28 mouse cellular contexts compared by ENCODE assay signal in the genomic region with DNA sequence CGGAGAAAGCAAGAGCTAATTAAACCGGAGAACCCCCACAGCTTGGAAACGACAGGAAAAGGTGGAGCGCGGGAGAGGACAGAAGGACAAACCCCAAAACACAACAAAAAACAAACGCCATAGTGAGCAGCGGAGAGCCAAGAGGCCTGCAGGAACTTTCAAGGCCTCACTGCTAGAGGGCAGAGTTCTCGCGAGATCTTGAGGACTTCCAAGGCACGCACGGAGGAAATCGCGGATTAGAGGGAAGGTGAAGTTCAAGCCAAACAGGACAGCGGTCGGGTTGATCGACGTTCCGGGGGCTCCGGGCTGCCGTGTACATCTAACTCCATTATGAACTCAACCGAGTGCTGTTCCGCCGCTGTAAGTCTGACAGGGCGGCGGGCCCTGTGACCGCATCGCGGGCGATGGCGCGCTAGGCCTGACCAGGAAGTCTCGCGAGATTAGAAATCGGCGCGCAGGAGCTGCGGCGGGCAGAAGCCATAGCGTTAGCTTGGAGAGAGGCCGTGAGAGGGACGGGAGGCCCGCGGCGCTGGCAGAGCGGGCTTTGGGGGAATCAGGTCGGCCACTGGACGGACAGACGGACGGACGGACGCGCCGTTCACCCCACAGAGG. TPM values are rescaled to one million over a fixed set of nuclear protein-coding genes. Genes with fewer than 3 reads are reported as not detected.
DNase-seq lines count a peak whose midpoint lies in the region; ATAC-seq and TF ChIP-seq lines count a peak whose summit lies in the region.
"Had no signal": no experiment of that assay in that cellular context is flagged by ENCODE, and none has a peak within 500 bp of the region (broad histone marks: within the 10 kb centered on the region; RNA-seq: fewer than 3 reads in every experiment).

A gene (plus strand): TSS at position 216 of the 612 bp plus-strand sequence.

- WGBS in heart, embryonic 11.5 days (ENCODE audit: insufficient replicate concordance), result 67% methylated on average over 53 of the region's 53 CpGs

- H3K27ac ChIP-seq in heart, embryonic 11.5 days (ENCODE audit: low read depth, low read length), result no peak within 1 kb of the TSS
- peak within 1 kb of the TSS; percentile 9; the same call in 1 of the 2 replicates for H3K27ac ChIP-seq in ES-E14 (ENCODE audit: insufficient read depth, low read depth, low read length, poor library complexity, severe bottlenecking)
- H3K27ac ChIP-seq: embryonic facial prominence, embryonic 10.5 days; forebrain, embryonic 15.5 days; hindbrain, embryonic 13.5 days; macrophage; midbrain, embryonic 12.5 days; stomach, embryonic 15.5 days had no signal

- H3K4me1 ChIP-seq in heart, embryonic 11.5 days (ENCODE audit: control insufficient read depth, insufficient read depth, low read length), result no peaks in the 10 kb centered on the region
- H3K4me1 ChIP-seq in ES-E14 (ENCODE audit: control insufficient read depth in 2 of 2, insufficient read depth in 2 of 2, low read length in 2 of 2, poor library complexity in 1 of 2), result peaks cover 0 to 3% of the 10 kb centered on the region in 2 experiments; a peak in 1 of 4 replicates
- H3K4me1 ChIP-seq: embryonic facial prominence, embryonic 10.5 days; forebrain, embryonic 15.5 days; hindbrain, embryonic 13.5 days; midbrain, embryonic 12.5 days; stomach, embryonic 15.5 days had no signal

- no peaks in the 10 kb centered on the region for H3K27me3 ChIP-seq in heart, embryonic 11.5 days (ENCODE audit: control insufficient read depth, insufficient read depth, low read length)
- H3K27me3 ChIP-seq: forebrain, embryonic 15.5 days; hindbrain, embryonic 13.5 days; midbrain, embryonic 12.5 days; stomach, embryonic 15.5 days had no signal

- peaks cover 7% of the 10 kb centered on the region for H3K9me3 ChIP-seq in heart, embryonic 11.5 days (replicated peaks; ENCODE audit: control insufficient read depth, low read length)
- no peaks in the 10 kb centered on the region for H3K9me3 ChIP-seq in ES-E14 (ENCODE audit: control insufficient read depth, insufficient read depth, low read depth, low read length)
- H3K9me3 ChIP-seq: stomach, embryonic 15.5 days had no signal

- no peak within 1 kb of the TSS for H3K4me3 ChIP-seq in heart, embryonic 11.5 days (ENCODE audit: low read depth, low read length)
- H3K4me3 ChIP-seq in ES-E14 (ENCODE audit: insufficient read depth in 1 of 2, low read depth in 1 of 2, low read length in 2 of 2, poor library complexity in 1 of 2, severe bottlenecking in 1 of 2), result peak within 1 kb of the TSS; percentile 59 to 70
- H3K4me3 ChIP-seq: embryonic facial prominence, embryonic 10.5 days; forebrain, embryonic 15.5 days; hindbrain, embryonic 13.5 days; midbrain, embryonic 12.5 days; stomach, embryonic 15.5 days had no signal

- H3K36me3 ChIP-seq in heart, embryonic 11.5 days (ENCODE audit: control insufficient read depth, insufficient read depth, low read length), result no peaks in the 10 kb centered on the region
- peaks cover 10% of the 10 kb centered on the region for H3K36me3 ChIP-seq in ES-E14 (ENCODE audit: control insufficient read depth, insufficient read depth, low read length, poor library complexity, severe bottlenecking)
- H3K36me3 ChIP-seq: forebrain, embryonic 15.5 days; hindbrain, embryonic 13.5 days; midbrain, embryonic 12.5 days; stomach, embryonic 15.5 days had no signal

- no peak within 1 kb of the TSS for H3K4me2 ChIP-seq in heart, embryonic 11.5 days
- H3K4me2 ChIP-seq: forebrain, embryonic 15.5 days; hindbrain, embryonic 13.5 days; midbrain, embryonic 12.5 days; stomach, embryonic 15.5 days had no signal

- no peak within 1 kb of the TSS for H3K9ac ChIP-seq in heart, embryonic 11.5 days (ENCODE audit: low read depth, low read length)
- H3K9ac ChIP-seq in ES-E14 (ENCODE audit: insufficient read depth, low read depth, low read length, poor library complexity, severe bottlenecking), result peak within 1 kb of the TSS; percentile 86
- H3K9ac ChIP-seq: forebrain, embryonic 15.5 days; hindbrain, embryonic 13.5 days; liver, postnatal 0 days; midbrain, embryonic 12.5 days; stomach, embryonic 15.5 days had no signal

- no peak for ATAC-seq in heart, embryonic 11.5 days (replicated peaks; ENCODE audit: insufficient number of reproducible peaks, low FRiP score, low TSS enrichment)
- ATAC-seq in activated CD4-positive, CD25-positive, alpha-beta regulatory T cell, adult 4 months, result no peak
- ATAC-seq: forebrain, embryonic 15.5 days; liver, postnatal 0 days; lung, postnatal 0 days had no signal

- in situ Hi-C loops in ES-E14 (cut with MboI; ENCODE audit: low sequenced_read_pairs in 2 of 2, unreplicated experiment in 2 of 2), result loop anchor here (10.0 to 25.0 kb wide), 2 partner anchors 130 to 133 kb away; no protein-coding TSS in a partner anchor

- DNase-seq in heart, postnatal 4 days, result peak; percentile 12
- DNase-seq in ES-E14 (ENCODE audit: low read depth, low spot score), result peak; percentile 68
- DNase-seq in ZHBTc4 (ENCODE audit: low read depth, low spot score), result peak; percentile 95
- no peak for DNase-seq in adrenal gland, postnatal 14 days
- no peak for DNase-seq in cerebellum, postnatal 25 days
- DNase-seq: adrenal gland, postnatal 36 days; cerebellum, adult 9-10 months; heart, postnatal 10 days; kidney, adult 18-20 months; kidney, postnatal 4 days; layer of hippocampus, adult 9-11 months; liver, postnatal 0 days had no signal

TF ChIP-seq in ES-E14, 5 proteins besides CTCF, POLR2A, EP300 and RAD21:
- peak; percentile 94 for TF ChIP-seq CHD2 (IDR thresholded peaks at IDR 0.05; ENCODE audit: low read depth, low read length)
- no peak for TF ChIP-seq ZNF384 (IDR thresholded peaks at IDR 0.05; ENCODE audit: low read depth, low read length)
- peak; percentile 23; the same call in 1 of the 2 replicates for TF ChIP-seq HCFC1 (IDR thresholded peaks at IDR 0.05; ENCODE audit: borderline replicate concordance, insufficient read depth, low read length)
TF ChIP-seq in ES-E14: peak in this region for 2.

RNA-seq across cellular contexts. Expression of the gene that starts here (rescaled TPM):
- total RNA-seq in heart, postnatal 4 days (2021), result under 1 TPM; 0.36 to 0.41 TPM
- 0.21 and 0.58 TPM in 2 replicates for polyA plus RNA-seq in heart, embryonic 11.5 days (2014; fragmentation: Nextera tagmentation; extraction: Ambion mirVana)
- total RNA-seq in ES-E14 (2012; rRNA removed), result 10.3 and 13.9 TPM in 2 replicates
- not detected in 2 replicates for total RNA-seq in adrenal gland, postnatal 14 days (2021)
- not detected for polyA plus RNA-seq in activated CD4-positive, CD25-positive, alpha-beta regulatory T cell, adult 4 months (2017; shearing (Covaris generic))
- total RNA-seq: adrenal gland, postnatal 36 days; gastrocnemius, adult 8-10 months; left cerebral cortex, adult 18-20 months; liver, adult 2 months; MEL had no signal
- polyA plus RNA-seq: C2C12; cortical plate, adult 2 months; forebrain, embryonic 15.5 days; kidney, embryonic 16.5 days; liver, adult 2 months; liver, postnatal 0 days; lung, postnatal 0 days; macrophage had no signal

Comparison
In these comparisons a context has a peak if more than half of its experiments do, and no peak if none do; other contexts are left out.
1. Peak in DNase-seq in heart, postnatal 4 days; RNA of the gene not detected or under 1 TPM.
2. DNase-seq: peak in ES-E14 (single experiment) and ZHBTc4 (single experiment); none in adrenal gland, postnatal 14 days (single experiment) and cerebellum, postnatal 25 days (0 of 2).